Mouse (Mus musculus): Measurements from ENCODE around the gene Otud1. TPM values are rescaled to one million over a fixed set of nuclear protein-coding genes. Genes with fewer than 3 reads are reported as not detected.

Otud1 gene
- polyA plus RNA-seq, 1 experiment, result not detected

DNA sequence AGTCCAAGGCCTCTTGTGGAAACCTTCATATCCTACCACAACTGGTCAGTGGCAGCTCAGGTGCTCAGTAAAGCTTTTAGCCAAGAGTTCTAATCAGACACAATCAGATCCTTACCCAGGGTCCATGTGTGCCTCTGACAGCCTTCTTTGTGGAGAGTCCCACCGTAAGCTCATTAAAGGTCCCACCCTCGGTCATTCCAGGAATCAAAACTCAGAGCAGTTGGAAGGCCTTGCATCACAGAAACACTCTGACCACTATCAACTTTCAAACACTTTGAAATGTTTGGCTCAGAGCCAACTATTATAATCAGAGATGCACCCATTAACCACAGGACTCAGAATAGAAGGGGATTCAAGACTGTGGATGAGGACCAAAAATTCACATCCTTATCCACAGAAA, 12.4 kb upstream of the Otud1 start:
- no peaks in the 10 kb centered on the region for H3K4me1 ChIP-seq (ENCODE audit: control insufficient read depth, insufficient read depth, low read length)
- no peak for TF ChIP-seq POLR2A (IDR thresholded peaks at IDR 0.05; ENCODE audit: insufficient read depth, low read depth, low read length)
- no peak for TF ChIP-seq CTCF (IDR thresholded peaks at IDR 0.05; ENCODE audit: insufficient read depth, low read depth, low read length)
- 75% methylated on average over 2 of the region's 2 CpGs for WGBS
- H3K4me3 ChIP-seq (ENCODE audit: insufficient read depth, low read depth, low read length), result no peak overlapping the region
- no peak overlapping the region for H3K27ac ChIP-seq (ENCODE audit: insufficient read depth, low read depth, low read length)

DNA sequence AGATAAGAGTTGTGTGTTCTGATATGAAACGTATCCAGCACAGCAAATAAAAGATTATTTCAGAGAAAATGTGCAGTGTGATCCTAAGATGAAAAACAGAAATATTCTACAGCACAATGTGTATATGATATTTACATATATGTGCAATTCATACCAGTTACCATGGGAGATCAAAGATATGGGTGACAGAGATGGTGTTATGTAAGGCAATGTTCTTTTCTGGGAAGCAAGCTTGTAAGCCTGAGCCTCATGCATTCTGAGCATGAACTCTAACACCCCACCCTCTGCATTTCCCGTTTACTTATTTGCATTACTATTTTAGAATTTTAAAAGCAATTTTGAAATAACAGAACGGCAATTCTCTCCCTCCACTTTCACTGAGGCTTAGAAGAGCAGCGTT, 11.4 kb upstream of the Otud1 start:
- Histone ChIP-seq H3K4me3 (ENCODE audit: insufficient read depth, low read depth, low read length) (no peak overlapping the region), H3K4me1 (ENCODE audit: control insufficient read depth, insufficient read depth, low read length) (no peaks in the 10 kb centered on the region), H3K27ac (ENCODE audit: insufficient read depth, low read depth, low read length) (no peak overlapping the region)
- WGBS, result 68% methylated on average over 4 of the region's 4 CpGs
- TF ChIP-seq POLR2A (IDR thresholded peaks at IDR 0.05; ENCODE audit: insufficient read depth, low read depth, low read length), result no peak
- TF ChIP-seq CTCF (IDR thresholded peaks at IDR 0.05; ENCODE audit: insufficient read depth, low read depth, low read length), result no peak

DNA sequence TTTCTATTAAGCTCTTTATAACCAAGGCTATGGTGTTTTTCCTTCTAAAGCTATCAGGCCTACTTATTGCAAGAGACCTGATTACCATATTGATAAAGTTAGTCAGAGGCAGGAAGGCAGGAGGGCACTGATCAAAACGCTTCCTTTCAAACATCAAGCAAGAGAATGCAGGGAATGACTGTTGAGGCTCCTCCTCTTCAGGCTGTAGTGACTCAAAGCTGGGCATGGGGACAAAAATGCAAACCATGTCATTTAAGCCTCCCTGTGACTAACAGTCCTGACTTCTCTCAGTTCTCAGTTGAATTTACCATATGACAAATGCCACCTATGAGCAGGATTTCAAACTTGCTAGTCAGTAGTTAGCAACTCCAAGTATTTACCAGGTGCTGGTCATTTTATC, 10.6 kb upstream of the Otud1 start:
- WGBS, result 30% methylated on average over 1 of the region's 1 CpGs
- Histone ChIP-seq H3K4me1 (ENCODE audit: control insufficient read depth, insufficient read depth, low read length) (no peaks in the 10 kb centered on the region), H3K27ac (ENCODE audit: insufficient read depth, low read depth, low read length) (no peak overlapping the region), H3K4me3 (ENCODE audit: insufficient read depth, low read depth, low read length) (no peak overlapping the region)
- TF ChIP-seq CTCF (IDR thresholded peaks at IDR 0.05; ENCODE audit: insufficient read depth, low read depth, low read length), result no peak
- TF ChIP-seq POLR2A (IDR thresholded peaks at IDR 0.05; ENCODE audit: insufficient read depth, low read depth, low read length), result no peak

- Histone ChIP-seq H3K27ac (ENCODE audit: insufficient read depth, low read depth, low read length) (no peak overlapping the region), H3K4me3 (ENCODE audit: insufficient read depth, low read depth, low read length) (no peak overlapping the region), H3K4me1 (ENCODE audit: control insufficient read depth, insufficient read depth, low read length) (peaks cover 4% of the 10 kb centered on the region; the same call in 1 of the 2 replicates)
- WGBS, result 43% methylated on average over 5 of the region's 5 CpGs
- TF ChIP-seq CTCF (IDR thresholded peaks at IDR 0.05; ENCODE audit: insufficient read depth, low read depth, low read length) (no peak), POLR2A (IDR thresholded peaks at IDR 0.05; ENCODE audit: insufficient read depth, low read depth, low read length) (no peak)
Measured at GRCm38 (mm10) chr2:19656436-19656835, 1.1 kb upstream of the Otud1 start.

GRCm38 (mm10) chr2:19657881-19658589, 483 bp downstream of the Otud1 start:
- H3K27ac ChIP-seq (ENCODE audit: insufficient read depth, low read depth, low read length), result peak overlapping the region; percentile 86
- WGBS, result under 1% methylated on average over 106 of the region's 108 CpGs
- peaks cover 4% of the 10 kb centered on the region; the same call in 1 of the 2 replicates for H3K4me1 ChIP-seq (ENCODE audit: control insufficient read depth, insufficient read depth, low read length)
- TF ChIP-seq POLR2A (IDR thresholded peaks at IDR 0.05; ENCODE audit: insufficient read depth, low read depth, low read length) (no peak), CTCF (IDR thresholded peaks at IDR 0.05; ENCODE audit: insufficient read depth, low read depth, low read length) (0 out of 2 replicates have a peak, but pooled peaks have one; percentile 16)
- peak overlapping the region; percentile 77 for H3K4me3 ChIP-seq (ENCODE audit: insufficient read depth, low read depth, low read length)

DNA sequence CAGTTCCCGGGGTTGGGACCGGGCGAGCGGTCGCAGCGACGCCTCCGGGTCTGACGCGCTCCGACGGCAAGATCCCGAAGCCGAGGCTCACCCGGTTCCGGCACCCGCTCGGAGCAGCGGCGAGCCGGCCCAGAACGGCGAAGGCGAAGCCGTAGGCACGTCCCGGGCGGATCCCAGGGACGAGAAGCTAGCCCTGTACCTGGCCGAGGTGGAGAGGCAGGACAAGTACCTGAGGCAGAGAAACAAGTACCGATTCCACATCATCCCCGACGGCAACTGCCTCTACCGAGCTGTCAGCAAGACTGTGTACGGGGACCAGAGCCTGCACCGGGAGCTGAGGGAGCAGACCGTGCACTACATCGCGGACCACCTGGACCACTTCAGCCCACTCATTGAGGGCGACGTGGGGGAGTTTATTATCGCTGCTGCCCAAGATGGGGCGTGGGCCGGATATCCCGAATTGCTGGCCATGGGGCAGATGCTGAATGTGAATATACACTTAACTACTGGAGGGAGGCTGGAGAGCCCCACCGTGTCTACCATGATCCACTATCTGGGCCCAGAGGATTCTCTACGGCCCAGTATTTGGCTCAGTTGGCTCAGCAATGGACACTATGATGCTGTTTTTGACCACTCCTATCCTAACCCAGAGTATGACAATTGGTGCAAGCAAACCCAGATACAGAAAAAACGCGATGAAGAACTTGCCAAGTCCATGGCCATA, 1.3 kb downstream of the Otud1 start:
- peak overlapping the region; percentile 86; the same call in 1 of the 2 replicates for H3K27ac ChIP-seq (ENCODE audit: insufficient read depth, low read depth, low read length)
- TF ChIP-seq POLR2A (IDR thresholded peaks at IDR 0.05; ENCODE audit: insufficient read depth, low read depth, low read length) (no peak), CTCF (IDR thresholded peaks at IDR 0.05; ENCODE audit: insufficient read depth, low read depth, low read length) (no peak)
- 4% methylated on average over 49 of the region's 49 CpGs for WGBS
- peaks cover 4% of the 10 kb centered on the region; the same call in 1 of the 2 replicates for H3K4me1 ChIP-seq (ENCODE audit: control insufficient read depth, insufficient read depth, low read length)
- H3K4me3 ChIP-seq (ENCODE audit: insufficient read depth, low read depth, low read length), result peak overlapping the region; percentile 77

- peaks cover 4% of the 10 kb centered on the region for H3K4me1 ChIP-seq (ENCODE audit: control insufficient read depth, insufficient read depth, low read length)
- TF ChIP-seq CTCF (IDR thresholded peaks at IDR 0.05; ENCODE audit: insufficient read depth, low read depth, low read length) (no peak), POLR2A (IDR thresholded peaks at IDR 0.05; ENCODE audit: insufficient read depth, low read depth, low read length) (no peak)
- no peak overlapping the region for H3K4me3 ChIP-seq (ENCODE audit: insufficient read depth, low read depth, low read length)
- H3K27ac ChIP-seq (ENCODE audit: insufficient read depth, low read depth, low read length), result no peak overlapping the region
Measured at GRCm38 (mm10) chr2:19660875-19661274, 3.3 kb downstream of the Otud1 start.

GRCm38 (mm10) chr2:19663146-19663848, 5.7 kb downstream of the Otud1 start:
- no peak overlapping the region for H3K4me3 ChIP-seq (ENCODE audit: insufficient read depth, low read depth, low read length)
- no peak overlapping the region for H3K27ac ChIP-seq (ENCODE audit: insufficient read depth, low read depth, low read length)
- WGBS, result 80% methylated on average over 4 of the region's 4 CpGs
- H3K4me1 ChIP-seq (ENCODE audit: control insufficient read depth, insufficient read depth, low read length), result peaks cover 4% of the 10 kb centered on the region
- TF ChIP-seq CTCF (IDR thresholded peaks at IDR 0.05; ENCODE audit: insufficient read depth, low read depth, low read length) (no peak), POLR2A (IDR thresholded peaks at IDR 0.05; ENCODE audit: insufficient read depth, low read depth, low read length) (no peak)

DNA sequence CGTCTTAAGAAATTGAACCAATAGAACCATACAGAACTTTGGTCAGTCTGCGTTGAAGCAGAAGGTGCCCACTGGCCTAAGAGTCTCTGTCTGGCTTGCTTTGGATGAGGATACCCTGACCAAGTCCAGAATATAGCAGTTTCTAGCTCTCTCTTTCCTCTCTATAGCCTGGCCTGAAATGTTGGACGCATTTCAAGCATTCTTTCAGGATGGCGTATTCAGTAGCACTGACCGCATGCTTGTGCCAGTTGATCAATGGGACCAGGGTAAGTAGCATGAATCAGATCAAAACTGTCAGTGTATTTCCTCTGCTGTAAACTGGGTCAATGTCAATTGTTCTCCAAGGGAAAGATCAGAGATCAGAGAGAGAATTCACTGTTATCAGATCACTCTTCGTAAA, 6.6 kb downstream of the Otud1 start:
- no peak overlapping the region for H3K27ac ChIP-seq (ENCODE audit: insufficient read depth, low read depth, low read length)
- 74% methylated on average over 6 of the region's 6 CpGs for WGBS
- no peak for TF ChIP-seq CTCF (IDR thresholded peaks at IDR 0.05; ENCODE audit: insufficient read depth, low read depth, low read length)
- no peak for TF ChIP-seq POLR2A (IDR thresholded peaks at IDR 0.05; ENCODE audit: insufficient read depth, low read depth, low read length)
- H3K4me1 ChIP-seq (ENCODE audit: control insufficient read depth, insufficient read depth, low read length), result no peaks in the 10 kb centered on the region; the same call in 1 of the 2 replicates
- H3K4me3 ChIP-seq (ENCODE audit: insufficient read depth, low read depth, low read length), result no peak overlapping the region

Measured in olfactory bulb, adult 2 months (tissue).